Mouse (Mus musculus): ENCODE results near the gene Apba2. TPM values are rescaled to one million over a fixed set of nuclear protein-coding genes. Genes with fewer than 3 reads are reported as not detected.

Gene Apba2
- polyA plus RNA-seq, 1 experiment, result 0.48 TPM

- 3% methylated on average over 46 of the region's 47 CpGs for WGBS
- Histone ChIP-seq H3K4me3 (ENCODE audit: insufficient read depth, low read depth, low read length) (no peak overlapping the region), H3K27ac (ENCODE audit: insufficient read depth, low read depth, low read length) (no peak overlapping the region), H3K36me3 (ENCODE audit: control insufficient read depth, insufficient read depth, low read length) (no peaks in the 10 kb centered on the region), H3K4me1 (ENCODE audit: control insufficient read depth, insufficient read depth, low read length) (no peaks in the 10 kb centered on the region), H3K27me3 (replicated peaks; ENCODE audit: control insufficient read depth, insufficient read depth, low read length) (0 out of 2 replicates have a peak, but pooled peaks cover 2% of the 10 kb centered on the region)
- TF ChIP-seq CTCF (conservative IDR thresholded peaks at IDR 0.05; ENCODE audit: insufficient read depth, insufficient read length, low read depth, low read length), result no peak
- no peak for TF ChIP-seq POLR2A (IDR thresholded peaks at IDR 0.05; ENCODE audit: low read depth, low read length)
- DNase-seq, result no peak
Measured at GRCm38 (mm10) chr7:64502271-64503180, 1.0 kb downstream of the Apba2 start.

DNA sequence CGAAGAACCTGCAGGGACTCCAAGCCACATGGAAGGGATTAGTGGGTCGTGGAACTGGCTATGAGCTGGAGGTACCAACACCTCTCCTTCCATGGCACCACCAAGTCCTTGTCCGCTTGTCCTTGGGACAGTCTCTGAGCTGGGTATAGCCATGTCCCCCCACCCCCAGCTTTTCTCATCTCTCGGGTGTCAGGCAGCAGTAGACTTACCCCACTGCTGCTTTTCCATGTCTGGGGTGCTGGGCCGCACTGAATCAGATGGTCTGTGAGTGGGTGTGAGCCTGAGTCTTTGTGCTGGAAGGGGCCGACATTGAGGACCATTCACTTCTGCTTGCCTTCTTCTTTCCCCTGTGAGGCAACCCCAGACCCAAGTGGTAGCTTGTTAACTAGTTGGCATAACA, 2.1 kb downstream of the Apba2 start:
- TF ChIP-seq CTCF (conservative IDR thresholded peaks at IDR 0.05; ENCODE audit: insufficient read depth, insufficient read length, low read depth, low read length) (no peak), POLR2A (IDR thresholded peaks at IDR 0.05; ENCODE audit: low read depth, low read length) (no peak)
- DNase-seq, result no peak
- Histone ChIP-seq H3K4me1 (ENCODE audit: control insufficient read depth, insufficient read depth, low read length) (no peaks in the 10 kb centered on the region), H3K27ac (ENCODE audit: insufficient read depth, low read depth, low read length) (no peak overlapping the region), H3K36me3 (ENCODE audit: control insufficient read depth, insufficient read depth, low read length) (no peaks in the 10 kb centered on the region), H3K4me3 (ENCODE audit: insufficient read depth, low read depth, low read length) (no peak overlapping the region), H3K27me3 (replicated peaks; ENCODE audit: control insufficient read depth, insufficient read depth, low read length) (0 out of 2 replicates have a peak, but pooled peaks cover 2% of the 10 kb centered on the region)
- 79% methylated on average over 6 of the region's 6 CpGs for WGBS

DNA sequence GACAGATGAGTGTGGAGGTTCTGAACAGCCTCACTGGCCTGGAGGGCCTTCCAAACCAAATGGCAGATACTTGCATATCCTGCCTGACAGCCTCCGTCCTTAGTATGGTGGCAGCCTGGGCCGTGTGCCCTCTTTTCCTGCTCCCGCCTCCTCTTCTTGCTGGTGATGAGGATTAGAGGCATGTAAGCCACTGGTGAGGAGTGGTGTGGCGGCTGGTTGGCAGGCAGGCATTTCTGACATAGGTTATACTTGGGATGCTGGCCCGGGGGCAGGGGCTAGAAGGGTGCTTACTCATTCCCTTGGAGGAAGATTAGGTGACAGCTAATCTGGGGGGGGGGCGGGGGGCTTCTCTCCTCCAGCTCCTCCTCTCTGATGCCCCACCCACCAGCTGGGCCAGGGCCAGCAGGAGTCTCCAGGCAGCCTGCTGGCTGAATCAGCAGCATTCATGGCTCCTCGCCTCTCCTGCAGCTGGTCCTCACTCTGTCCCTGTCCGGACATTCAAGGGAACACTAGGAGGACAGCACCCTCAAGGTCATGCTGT, 3.3 kb downstream of the Apba2 start:
- H3K4me3 ChIP-seq (ENCODE audit: insufficient read depth, low read depth, low read length), result no peak overlapping the region
- no peaks in the 10 kb centered on the region for H3K4me1 ChIP-seq (ENCODE audit: control insufficient read depth, insufficient read depth, low read length)
- DNase-seq, result no peak
- H3K27me3 ChIP-seq (replicated peaks; ENCODE audit: control insufficient read depth, insufficient read depth, low read length), result 0 out of 2 replicates have a peak, but pooled peaks cover 2% of the 10 kb centered on the region
- no peak overlapping the region for H3K27ac ChIP-seq (ENCODE audit: insufficient read depth, low read depth, low read length)
- H3K36me3 ChIP-seq (ENCODE audit: control insufficient read depth, insufficient read depth, low read length), result no peaks in the 10 kb centered on the region
- TF ChIP-seq CTCF (conservative IDR thresholded peaks at IDR 0.05; ENCODE audit: insufficient read depth, insufficient read length, low read depth, low read length), result no peak
- no peak for TF ChIP-seq POLR2A (IDR thresholded peaks at IDR 0.05; ENCODE audit: low read depth, low read length)
- WGBS, result 28% methylated on average over 8 of the region's 8 CpGs

DNA sequence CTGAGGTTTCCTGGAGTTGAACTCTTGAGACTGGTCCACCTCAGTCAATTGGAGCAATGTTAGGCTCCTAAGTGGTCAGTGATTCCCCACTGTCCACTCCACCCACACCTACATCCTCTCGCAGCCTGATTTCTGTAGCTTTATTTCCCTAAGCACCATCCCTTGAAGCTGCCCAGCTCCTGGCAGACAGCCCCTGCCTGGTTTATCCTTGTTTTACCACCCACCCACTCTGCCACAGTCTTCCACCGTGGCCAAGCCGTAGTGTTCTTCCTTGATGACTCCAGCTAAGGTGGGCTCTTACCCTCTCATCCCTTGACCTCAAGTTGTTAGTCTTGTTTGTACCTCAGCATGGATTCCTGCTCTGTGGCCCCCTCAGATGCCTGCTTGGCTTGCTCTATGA, 4.1 kb downstream of the Apba2 start:
- 84% methylated on average over 3 of the region's 3 CpGs for WGBS
- no peaks in the 10 kb centered on the region for H3K4me1 ChIP-seq (ENCODE audit: control insufficient read depth, insufficient read depth, low read length)
- no peak for DNase-seq

DNA sequence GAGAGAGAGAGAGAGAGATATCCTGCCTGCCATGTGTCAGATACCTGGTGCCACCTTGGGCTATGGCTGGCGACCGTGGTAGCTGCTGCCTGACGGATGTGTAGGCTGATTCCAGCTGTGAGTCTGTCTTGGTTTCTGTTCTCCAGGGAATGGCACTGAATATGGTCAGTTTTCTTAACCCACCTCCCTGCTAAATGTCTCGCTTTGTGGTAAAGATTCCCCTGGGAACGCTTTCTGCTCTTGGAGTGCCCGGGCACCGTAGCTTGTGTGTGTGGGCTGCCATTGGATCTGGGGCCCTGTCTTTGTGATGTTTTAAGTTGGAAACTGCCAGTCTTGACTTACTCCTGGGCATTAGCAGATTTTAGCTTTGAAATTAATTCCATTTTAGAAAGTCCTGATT, 7.3 kb downstream of the Apba2 start:
- no peaks in the 10 kb centered on the region for H3K27me3 ChIP-seq (replicated peaks; ENCODE audit: control insufficient read depth, insufficient read depth, low read length)
- H3K27ac ChIP-seq (ENCODE audit: insufficient read depth, low read depth, low read length), result no peak overlapping the region
- H3K4me1 ChIP-seq (ENCODE audit: control insufficient read depth, insufficient read depth, low read length), result no peaks in the 10 kb centered on the region
- DNase-seq, result no peak
- H3K4me3 ChIP-seq (ENCODE audit: insufficient read depth, low read depth, low read length), result no peak overlapping the region
- 84% methylated on average over 7 of the region's 7 CpGs for WGBS
- H3K36me3 ChIP-seq (ENCODE audit: control insufficient read depth, insufficient read depth, low read length), result no peaks in the 10 kb centered on the region
- TF ChIP-seq CTCF (conservative IDR thresholded peaks at IDR 0.05; ENCODE audit: insufficient read depth, insufficient read length, low read depth, low read length), result no peak
- TF ChIP-seq POLR2A (IDR thresholded peaks at IDR 0.05; ENCODE audit: low read depth, low read length), result no peak

More for the DNA sequence above, 4.1 kb downstream of the Apba2 start:
- TF ChIP-seq POLR2A (IDR thresholded peaks at IDR 0.05; ENCODE audit: low read depth, low read length), result no peak
- no peak for TF ChIP-seq CTCF (conservative IDR thresholded peaks at IDR 0.05; ENCODE audit: insufficient read depth, insufficient read length, low read depth, low read length)
- no peak overlapping the region for H3K4me3 ChIP-seq (ENCODE audit: insufficient read depth, low read depth, low read length)
- H3K36me3 ChIP-seq (ENCODE audit: control insufficient read depth, insufficient read depth, low read length), result no peaks in the 10 kb centered on the region
- H3K27ac ChIP-seq (ENCODE audit: insufficient read depth, low read depth, low read length), result no peak overlapping the region
- H3K27me3 ChIP-seq (replicated peaks; ENCODE audit: control insufficient read depth, insufficient read depth, low read length), result 0 out of 2 replicates have a peak, but pooled peaks cover 2% of the 10 kb centered on the region

- no peak for TF ChIP-seq CTCF (conservative IDR thresholded peaks at IDR 0.05; ENCODE audit: insufficient read depth, insufficient read length, low read depth, low read length)
- no peak for TF ChIP-seq POLR2A (IDR thresholded peaks at IDR 0.05; ENCODE audit: low read depth, low read length)
- WGBS, result 74% methylated on average over 2 of the region's 2 CpGs
Measured at GRCm38 (mm10) chr7:64509911-64510310, 8.4 kb downstream of the Apba2 start.

DNA sequence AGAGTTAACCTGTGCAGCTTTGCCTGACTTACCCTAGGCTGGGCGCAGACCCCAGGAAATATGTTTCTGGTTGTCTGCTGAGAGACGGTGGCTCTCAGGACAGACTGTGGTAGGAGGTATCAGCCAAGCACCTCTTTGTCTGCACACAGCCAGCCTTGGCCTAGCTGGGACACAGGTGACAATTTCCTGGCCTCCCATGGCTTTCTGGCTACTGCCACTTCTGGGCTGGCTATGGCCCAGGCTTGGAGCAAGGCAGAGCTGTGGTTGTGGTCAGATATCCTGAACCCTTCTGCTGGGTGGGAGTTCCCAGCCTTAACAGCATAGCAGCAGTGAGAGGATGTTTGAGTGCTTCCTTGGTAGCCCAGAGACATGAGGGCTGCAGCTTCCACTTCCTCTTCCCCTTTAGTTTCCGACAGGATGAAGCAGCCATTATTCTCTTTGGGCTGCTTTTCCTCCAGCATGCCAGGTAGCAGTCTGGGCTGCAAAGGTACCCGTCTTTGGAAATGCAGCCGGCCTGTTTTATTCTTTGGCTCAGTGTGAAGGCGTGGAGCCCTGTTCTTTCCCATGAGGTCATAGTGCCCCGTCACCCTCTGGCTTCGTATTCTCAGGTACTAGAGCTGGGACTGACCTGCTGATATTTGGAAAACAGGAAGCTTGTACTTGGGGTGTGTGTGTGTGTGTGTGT, 9.2 kb downstream of the Apba2 start:
- DNase-seq, result no peak
- WGBS, result 79% methylated on average over 8 of the region's 8 CpGs

More at GRCm38 (mm10) chr7:64509911-64510310, 8.4 kb downstream of the Apba2 start:
- Histone ChIP-seq H3K4me3 (ENCODE audit: insufficient read depth, low read depth, low read length) (no peak overlapping the region), H3K27me3 (replicated peaks; ENCODE audit: control insufficient read depth, insufficient read depth, low read length) (no peaks in the 10 kb centered on the region), H3K36me3 (ENCODE audit: control insufficient read depth, insufficient read depth, low read length) (no peaks in the 10 kb centered on the region), H3K27ac (ENCODE audit: insufficient read depth, low read depth, low read length) (no peak overlapping the region), H3K4me1 (ENCODE audit: control insufficient read depth, insufficient read depth, low read length) (no peaks in the 10 kb centered on the region)
- no peak for DNase-seq

More for the DNA sequence above, 9.2 kb downstream of the Apba2 start:
- Histone ChIP-seq H3K27ac (ENCODE audit: insufficient read depth, low read depth, low read length) (no peak overlapping the region), H3K36me3 (ENCODE audit: control insufficient read depth, insufficient read depth, low read length) (no peaks in the 10 kb centered on the region), H3K27me3 (replicated peaks; ENCODE audit: control insufficient read depth, insufficient read depth, low read length) (no peaks in the 10 kb centered on the region), H3K4me3 (ENCODE audit: insufficient read depth, low read depth, low read length) (no peak overlapping the region), H3K4me1 (ENCODE audit: control insufficient read depth, insufficient read depth, low read length) (no peaks in the 10 kb centered on the region)
- TF ChIP-seq POLR2A (IDR thresholded peaks at IDR 0.05; ENCODE audit: low read depth, low read length), result no peak

Measured in kidney, adult 2 months (tissue).